Mouse (Mus musculus) gonadal fat pad, adult 2 months (tissue): Measurements from ENCODE around the gene Erc2. TPM values are rescaled to one million over a fixed set of nuclear protein-coding genes. Genes with fewer than 3 reads are reported as not detected.

Source experiments
- DNase-seq: peaks from one replicate; pipeline ENCODE4 v3.0.0-alpha.2; 2012; ENCODE audit warnings: low read depth
- polyA plus RNA-seq: library from polyadenylated mRNA; depleted of rRNA; stranded (reverse); fragments of >200 nt; gene quantifications from 2 replicates; pipeline ENCODE4 v1.2.3, GENCODE M21; 2012

The Erc2 gene
- polyA plus RNA-seq, 1 experiment = 3.1 TPM

DNA sequence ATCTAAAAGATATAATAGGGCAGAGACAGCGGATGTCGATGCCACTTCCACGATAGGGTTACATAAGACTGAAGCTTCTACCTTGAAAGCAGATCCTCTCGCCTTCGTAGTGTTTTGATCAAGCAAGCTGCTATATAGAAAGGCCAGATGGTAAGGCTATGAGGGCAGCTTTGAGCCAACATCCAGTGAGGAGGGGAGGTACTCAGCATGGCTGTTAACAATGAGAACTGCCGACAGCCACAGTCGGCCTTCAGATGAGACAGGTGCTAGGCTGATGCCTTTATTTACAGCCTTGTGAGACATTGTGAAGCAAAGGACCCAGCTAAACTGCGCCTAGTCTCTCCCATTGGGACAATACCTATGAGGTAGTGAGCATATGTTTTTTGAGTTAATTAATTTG is 156.3 kb downstream of the Erc2 start:
- DNase-seq = no peak

- DNase-seq = no peak
Measured at GRCm38 (mm10) chr14:27778982-27779701, 156.9 kb downstream of the Erc2 start.

GRCm38 (mm10) chr14:27781221-27781620 is 159.0 kb downstream of the Erc2 start:
- no peak for DNase-seq

DNA sequence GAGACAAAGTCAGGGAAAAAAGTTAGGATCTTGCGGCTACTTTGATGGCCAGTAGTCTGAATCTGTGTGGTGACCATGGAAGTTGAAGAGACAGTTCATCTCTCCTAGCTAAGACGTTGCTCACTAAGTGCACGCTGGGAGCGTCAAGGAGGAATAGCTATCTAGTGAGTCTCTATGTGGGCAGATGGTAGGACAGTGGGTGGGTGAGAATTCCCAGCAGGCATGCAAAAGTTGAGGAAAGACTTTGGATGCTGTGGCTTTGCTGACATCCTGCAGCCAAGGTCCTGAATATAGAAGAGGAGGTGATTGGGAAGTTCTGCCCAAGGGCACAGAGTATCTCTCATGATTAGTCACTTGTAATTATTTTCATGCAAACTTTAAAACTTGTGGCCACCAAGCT is 162.6 kb downstream of the Erc2 start:
- DNase-seq = no peak

GRCm38 (mm10) chr14:27785562-27785961 is 163.3 kb downstream of the Erc2 start:
- no peak for DNase-seq

GRCm38 (mm10) chr14:27789066-27789898 is 167.1 kb downstream of the Erc2 start:
- DNase-seq = no peak

DNA sequence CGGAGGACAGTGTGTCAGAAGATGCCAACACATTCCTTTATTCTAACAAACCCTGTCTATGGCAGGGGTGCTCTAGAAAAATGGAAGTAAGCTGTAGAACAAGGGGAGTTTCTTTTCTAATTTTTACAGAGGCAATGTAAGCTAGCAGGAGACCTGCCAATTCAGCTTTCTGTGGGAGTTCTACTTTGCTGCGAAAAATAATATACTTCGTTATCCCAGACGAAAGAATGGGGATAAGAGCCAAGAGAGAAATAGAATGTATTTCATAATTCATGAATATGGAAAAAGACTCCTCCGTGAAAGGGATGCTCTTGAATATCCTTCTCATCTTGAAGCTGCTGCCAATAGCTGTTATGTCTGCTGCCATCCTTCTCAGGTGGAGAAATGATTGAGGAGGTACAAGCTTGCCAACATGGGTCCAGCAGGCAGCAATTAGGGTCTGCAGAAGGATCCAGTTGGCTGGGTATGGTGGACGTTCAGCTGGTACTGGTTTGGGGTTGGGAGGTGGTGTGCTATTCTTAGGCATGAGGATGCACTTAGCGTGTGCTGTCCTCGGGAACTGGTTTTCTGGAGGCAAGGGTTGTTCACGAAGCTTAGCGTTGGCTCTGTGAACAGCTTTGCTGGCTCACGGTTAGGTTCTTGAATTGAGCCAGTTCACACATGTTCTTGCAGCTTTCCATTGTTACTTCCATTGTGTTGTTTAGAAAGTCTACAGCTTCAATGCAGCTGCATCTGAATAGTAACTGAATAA is 176.1 kb downstream of the Erc2 start:
- DNase-seq = no peak

- DNase-seq = no peak
Measured at GRCm38 (mm10) chr14:27800766-27801165, 178.5 kb downstream of the Erc2 start.

DNA sequence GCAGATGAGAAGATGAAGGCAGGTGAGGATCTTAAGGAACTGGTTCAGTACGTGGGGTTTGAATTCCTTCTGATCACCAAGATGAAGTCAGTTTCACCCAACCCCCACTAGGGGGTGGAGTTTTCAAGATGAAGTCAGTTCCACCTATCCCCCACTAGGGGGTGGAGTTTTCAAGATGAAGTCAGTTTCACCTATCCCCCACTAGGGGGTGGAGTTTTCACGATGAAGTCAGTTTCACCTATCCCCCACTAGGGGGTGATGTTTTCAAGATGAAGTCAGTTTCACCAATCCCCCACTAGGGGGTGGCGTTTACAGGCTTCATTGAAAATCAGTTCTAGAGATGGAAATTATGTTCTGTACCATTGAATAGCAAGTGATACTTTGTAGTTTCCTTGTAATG is 181.7 kb downstream of the Erc2 start:
- no peak for DNase-seq

DNA sequence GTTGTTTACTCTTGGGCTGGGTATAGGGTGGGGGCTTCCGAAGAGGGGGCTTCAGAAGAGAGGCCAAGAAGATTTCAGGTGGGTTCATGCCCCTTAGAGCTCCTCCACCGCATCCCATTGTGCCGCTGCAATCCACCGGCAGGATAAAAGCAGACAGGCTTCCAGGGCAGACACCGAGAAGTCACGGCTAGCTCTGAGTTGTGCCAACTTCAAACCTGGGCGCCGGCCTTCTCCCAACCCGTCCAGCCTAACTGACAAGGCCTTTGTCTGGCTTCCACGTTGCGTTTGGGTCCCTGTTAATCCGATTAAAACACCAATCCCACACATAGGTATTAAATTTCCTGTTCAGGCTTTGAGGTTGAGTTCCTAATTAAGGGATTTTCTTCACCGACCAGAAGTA is 182.8 kb downstream of the Erc2 start:
- no peak for DNase-seq

GRCm38 (mm10) chr14:27808080-27808479 is 185.9 kb downstream of the Erc2 start:
- no peak for DNase-seq

GRCm38 (mm10) chr14:27808523-27809114 is 186.4 kb downstream of the Erc2 start:
- no peak for DNase-seq

DNA sequence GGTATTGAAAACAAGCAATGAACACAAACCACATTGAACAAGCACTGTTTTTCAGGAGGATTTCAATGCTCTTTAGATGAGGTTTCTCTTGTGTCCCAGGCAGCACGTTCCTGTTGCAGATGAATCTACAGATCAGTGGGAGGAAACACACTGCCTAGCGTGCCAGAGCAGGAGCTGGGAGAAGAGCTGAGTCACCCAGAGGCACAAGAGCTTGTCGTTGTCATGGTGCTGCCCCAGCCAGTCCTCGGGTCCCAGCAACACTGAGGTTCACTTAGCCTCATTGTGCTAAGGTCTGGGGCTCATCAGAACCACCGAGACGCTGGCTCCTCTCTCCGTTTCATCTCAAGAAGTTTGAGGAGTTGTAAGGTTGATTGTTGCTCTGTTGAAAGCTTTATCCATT is 188.6 kb downstream of the Erc2 start:
- DNase-seq = peak; percentile 22

DNA sequence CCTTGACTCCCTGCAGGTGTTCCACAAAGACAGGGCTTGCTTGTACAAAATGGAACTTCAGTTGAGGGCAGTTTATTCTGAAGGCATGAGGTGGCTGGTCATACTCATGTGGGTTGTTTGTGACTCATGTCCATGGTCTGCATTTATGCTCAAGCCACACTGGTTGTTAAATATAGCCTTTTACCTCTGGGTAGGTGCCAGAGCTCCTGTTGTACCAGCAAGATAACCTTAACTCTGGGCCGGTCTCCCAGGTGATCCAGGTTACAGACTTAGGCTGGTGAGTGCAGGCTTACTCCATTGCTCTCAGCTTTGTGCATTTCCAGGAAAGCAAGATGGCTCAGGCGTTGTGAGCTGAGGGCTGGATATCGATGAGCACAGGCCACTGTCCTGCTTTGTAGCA is 189.4 kb downstream of the Erc2 start:
- no peak for DNase-seq

- no peak for DNase-seq
Measured at GRCm38 (mm10) chr14:27815739-27816138, 193.5 kb downstream of the Erc2 start.

DNA sequence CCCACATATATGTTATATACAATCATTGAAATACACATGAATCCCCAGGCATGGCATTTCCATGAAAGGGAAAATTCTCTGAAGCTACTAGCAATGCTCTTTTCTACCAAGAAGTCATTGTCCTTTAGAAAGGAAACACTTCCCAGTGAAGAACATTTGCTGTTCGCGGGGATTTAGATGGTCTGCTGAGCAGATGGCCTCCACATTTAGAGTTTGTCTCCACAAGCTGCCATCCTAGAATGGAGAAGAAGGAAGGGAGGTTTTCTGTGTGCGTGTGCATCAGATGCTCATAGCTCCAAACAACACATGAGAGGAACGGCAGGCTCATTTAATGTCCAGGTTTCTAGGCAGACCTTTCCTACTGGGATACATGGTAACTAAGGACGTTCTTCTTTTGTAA is 196.8 kb downstream of the Erc2 start:
- no peak for DNase-seq

GRCm38 (mm10) chr14:27821801-27822200 is 199.6 kb downstream of the Erc2 start:
- no peak for DNase-seq

- DNase-seq = no peak
Measured at GRCm38 (mm10) chr14:27822566-27822965, 200.3 kb downstream of the Erc2 start.

GRCm38 (mm10) chr14:27823048-27823447 is 200.8 kb downstream of the Erc2 start:
- no peak for DNase-seq

GRCm38 (mm10) chr14:27823897-27824296 is 201.7 kb downstream of the Erc2 start:
- DNase-seq = no peak

GRCm38 (mm10) chr14:27826829-27827228 is 204.6 kb downstream of the Erc2 start:
- no peak for DNase-seq

GRCm38 (mm10) chr14:27828089-27828488 is 205.9 kb downstream of the Erc2 start:
- DNase-seq = no peak
